Mouse (Mus musculus) C2C12 (cell line): ENCODE measurements around the gene 2900011O08Rik.

Experiments
- CEBPB ChIP-seq: IDR thresholded peaks from one replicate; pipeline ENCODE4 v1.6.1; 2011; ENCODE audit warnings: low read depth, mild to moderate bottlenecking, control low read depth, moderate library complexity
- CTCF ChIP-seq: IDR thresholded peaks from one replicate; pipeline ENCODE4 v1.5.1; 2011; ENCODE audit not compliant: control insufficient read depth, insufficient read depth, insufficient read length
- FOSL1 ChIP-seq: IDR thresholded peaks from one replicate; pipeline ENCODE4 v1.8.0; 2011; ENCODE audit warnings: mild to moderate bottlenecking, low read length; ENCODE audit not compliant: poor library complexity, insufficient read depth, severe bottlenecking
- MAX ChIP-seq: IDR thresholded peaks from one replicate; pipeline ENCODE4 v1.6.1; 2011; ENCODE audit warnings: mild to moderate bottlenecking, control low read depth
- MYOD1 ChIP-seq: IDR thresholded peaks from one replicate; pipeline ENCODE4 v1.6.1; 2011; ENCODE audit warnings: low read depth; ENCODE audit not compliant: control insufficient read depth, insufficient read length
- MYOG ChIP-seq: IDR thresholded peaks from one replicate; pipeline ENCODE4 v1.6.1; 2011; ENCODE audit not compliant: control insufficient read depth, insufficient read length; ENCODE audit errors: extremely low read depth
- USF1 ChIP-seq: IDR thresholded peaks from one replicate; pipeline ENCODE4 v1.6.1; 2011; ENCODE audit warnings: low read depth, mild to moderate bottlenecking, control low read depth, moderate library complexity

GRCm38 (mm10) chr16:14070471-14071169 lies 84.2 kb downstream of the 2900011O08Rik start:
- TF ChIP-seq CTCF (no peak), MAX (no peak), USF1 (no peak), CEBPB (no peak), FOSL1 (no peak), MYOD1 (no peak), MYOG (no peak)
